Mouse (Mus musculus) thymus, adult 2 months (tissue): ENCODE results near the gene Gm37240.

Source experiments
- CTCF ChIP-seq: fragments of 200-500 bp; IDR thresholded peaks from 2 replicates; pipeline ENCODE4 v1.5.1; 2012; ENCODE audit warnings: mild to moderate bottlenecking, control low read depth, low read length, moderate library complexity, borderline replicate concordance; ENCODE audit not compliant: control insufficient read depth, poor library complexity, insufficient read depth; ENCODE audit errors: extremely low read depth
- POLR2A ChIP-seq: fragments of 200-500 bp; IDR thresholded peaks from 2 replicates; pipeline ENCODE4 v1.6.1; 2012; ENCODE audit warnings: mild to moderate bottlenecking, low read length, control low read depth, moderate library complexity; ENCODE audit not compliant: control insufficient read depth, poor library complexity, insufficient read depth; ENCODE audit errors: extremely low read depth

DNA sequence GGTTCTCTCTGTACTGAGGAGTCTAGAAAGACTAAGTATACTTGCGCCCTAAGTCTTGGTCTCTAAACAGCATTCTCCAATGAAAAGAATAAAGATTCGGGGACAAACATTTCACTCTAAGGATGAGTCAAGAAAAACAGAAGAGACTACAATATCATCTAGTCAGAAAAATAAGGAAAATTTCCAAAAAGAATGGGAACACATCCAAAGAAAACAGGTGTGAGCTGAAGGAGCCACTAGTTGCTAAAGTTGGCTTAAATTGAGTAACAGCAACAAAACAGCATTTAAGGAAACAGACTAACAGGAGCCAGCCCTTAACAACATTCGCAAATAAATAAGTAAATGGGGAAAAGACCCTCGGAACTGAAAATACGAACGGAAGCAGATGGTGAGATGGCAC, 1318.8 kb downstream of the Gm37240 start:
- no peak for TF ChIP-seq POLR2A
- no peak for TF ChIP-seq CTCF
